Mouse (Mus musculus): ENCODE data around the gene Ccdc185.

DNA sequence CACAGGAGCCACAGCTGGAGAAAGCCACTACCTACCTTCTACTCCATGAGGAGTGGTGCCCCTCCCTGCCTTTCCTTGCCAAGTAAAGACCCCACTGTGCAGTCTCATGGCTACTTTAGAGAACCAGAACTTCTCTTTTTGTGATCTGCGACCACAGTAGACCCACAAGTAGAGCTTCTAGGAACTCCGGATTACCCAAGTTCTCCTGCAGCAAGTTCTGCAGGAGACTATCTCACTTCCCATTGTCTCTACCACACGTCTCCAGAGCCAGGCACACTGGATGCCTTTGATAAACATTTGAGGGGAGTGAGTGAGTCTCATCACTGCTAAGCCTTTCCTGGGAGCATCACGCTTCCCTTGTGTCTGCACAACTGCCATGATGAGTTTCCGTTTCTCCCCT lies 5.9 kb upstream of the Ccdc185 start:
- TF ChIP-seq CTCF (IDR thresholded peaks at IDR 0.05; ENCODE audit: extremely low read depth, insufficient read length, insufficient replicate concordance, low read depth, low read length) (no peak), POLR2A (IDR thresholded peaks at IDR 0.05; ENCODE audit: low read depth, low read length) (no peak)

Data from small intestine, adult 2 months (tissue).